Mouse (Mus musculus) layer of hippocampus, adult 9-10 months (tissue): Measurements from ENCODE around the gene Ldoc1.

Experiments used
- DNase-seq: peaks from one replicate; pipeline ENCODE4 v3.0.0; 2022; ENCODE audit warnings: low spot score

Ldoc1 gene

GRCm38 (mm10) chrX:61709302-61710033, at the start of gene Ldoc1:
Gene Ldoc1 (plus strand): TSS chrX:61709497.
- no peak for DNase-seq

GRCm38 (mm10) chrX:61710131-61710530, 834 bp downstream of the Ldoc1 start:
- no peak for DNase-seq

GRCm38 (mm10) chrX:61722281-61723028, 13.2 kb downstream of the Ldoc1 start:
- DNase-seq: no peak

GRCm38 (mm10) chrX:61723029-61723980, 14.0 kb downstream of the Ldoc1 start:
- no peak for DNase-seq

GRCm38 (mm10) chrX:61727516-61728310, 18.4 kb downstream of the Ldoc1 start:
- DNase-seq: no peak
